Mouse (Mus musculus): ENCODE measurements around the gene Macrod2. TPM values are rescaled to one million over a fixed set of nuclear protein-coding genes. Genes with fewer than 3 reads are reported as not detected.

Macrod2 gene
- polyA plus RNA-seq, 1 experiment from 2014 or later = 25.7 TPM

DNA sequence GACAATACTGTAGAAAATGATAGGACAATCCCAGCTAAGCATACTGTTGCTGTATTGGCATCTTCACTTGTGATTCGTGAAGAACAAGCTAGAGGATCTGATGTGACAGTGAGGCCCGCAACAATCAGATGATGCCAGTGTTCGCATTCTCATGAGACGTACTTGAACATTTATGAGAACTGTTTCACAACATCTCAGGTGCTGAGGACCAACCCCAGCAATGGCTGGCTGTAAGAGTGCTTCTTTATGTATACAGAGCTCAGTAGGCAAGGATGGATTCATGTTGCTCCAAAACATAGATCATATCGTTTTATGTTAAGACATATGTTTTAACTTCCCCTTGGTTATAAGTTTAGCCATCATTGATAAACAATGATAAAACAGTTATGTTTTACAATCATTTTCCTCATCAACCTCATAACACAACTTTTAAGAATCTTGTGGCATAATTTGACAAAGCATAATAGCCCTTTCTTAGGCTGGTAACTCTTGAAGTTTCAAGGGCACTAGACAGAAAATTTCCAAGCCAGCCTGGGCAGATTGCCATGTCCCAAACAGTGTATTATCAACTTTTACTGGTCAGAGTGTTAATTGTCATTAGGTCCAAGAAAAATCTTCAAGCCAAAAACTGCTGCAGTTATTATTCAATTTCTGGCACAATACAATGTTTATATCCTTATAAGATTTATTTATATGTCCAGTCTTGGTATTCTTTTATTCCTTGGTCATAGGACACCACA is 140.9 kb downstream of the Macrod2 start:
- 92% methylated on average over 5 of the region's 5 CpGs for WGBS
- ATAC-seq = no peak
- no peaks in the 10 kb centered on the region for H3K27me3 ChIP-seq (replicated peaks; ENCODE audit: control insufficient read depth, insufficient read depth, low read length)

DNA sequence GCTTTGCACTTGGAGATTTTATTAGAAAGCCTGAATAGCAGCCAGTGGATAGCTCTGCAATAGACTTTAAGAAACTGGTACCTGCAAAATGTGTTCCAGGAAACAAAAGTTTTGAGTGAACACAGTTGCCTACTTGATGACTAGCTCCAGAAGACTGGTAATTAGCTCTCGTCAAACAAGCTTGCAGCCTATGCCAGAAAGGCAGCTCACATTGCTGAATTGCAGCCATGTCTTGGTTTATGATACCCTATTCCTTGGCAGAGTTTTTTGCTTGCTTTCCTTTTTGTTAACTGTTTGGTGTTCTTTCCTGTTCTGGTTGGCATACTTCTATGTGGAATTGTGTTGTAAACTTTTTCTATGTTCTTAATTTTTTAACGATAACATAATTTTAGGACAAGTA is 154.2 kb downstream of the Macrod2 start:
- H3K4me3 ChIP-seq (ENCODE audit: low read depth, low read length) = no peak overlapping the region
- H3K9ac ChIP-seq (ENCODE audit: low read depth, low read length) = no peak overlapping the region
- TF ChIP-seq CTCF (IDR thresholded peaks at IDR 0.05; ENCODE audit: low read depth) = no peak
- ATAC-seq = no peak
- WGBS = 58% methylated on average over 2 of the region's 2 CpGs
- no peak overlapping the region for H3K27ac ChIP-seq (ENCODE audit: low read depth, low read length)
- H3K27me3 ChIP-seq (replicated peaks; ENCODE audit: control insufficient read depth, insufficient read depth, low read length) = no peaks in the 10 kb centered on the region
- no peaks in the 10 kb centered on the region for H3K4me1 ChIP-seq (replicated peaks; ENCODE audit: control insufficient read depth, insufficient read depth, low read length)
- H3K36me3 ChIP-seq (ENCODE audit: control insufficient read depth, insufficient read depth) = no peaks in the 10 kb centered on the region
- H3K4me2 ChIP-seq (replicated peaks; ENCODE audit: low read depth) = no peak overlapping the region
- no peaks in the 10 kb centered on the region for H3K9me3 ChIP-seq (ENCODE audit: control insufficient read depth)

More for the DNA sequence above, 140.9 kb downstream of the Macrod2 start:
- Histone ChIP-seq H3K9ac (ENCODE audit: low read depth, low read length) (no peak overlapping the region), H3K36me3 (ENCODE audit: control insufficient read depth, insufficient read depth) (no peaks in the 10 kb centered on the region), H3K27ac (ENCODE audit: low read depth, low read length) (no peak overlapping the region), H3K4me1 (replicated peaks; ENCODE audit: control insufficient read depth, insufficient read depth, low read length) (no peaks in the 10 kb centered on the region), H3K9me3 (ENCODE audit: control insufficient read depth) (no peaks in the 10 kb centered on the region), H3K4me3 (ENCODE audit: low read depth, low read length) (no peak overlapping the region), H3K4me2 (replicated peaks; ENCODE audit: low read depth) (no peak overlapping the region)
- no peak for TF ChIP-seq CTCF (IDR thresholded peaks at IDR 0.05; ENCODE audit: low read depth)

- no peak overlapping the region for H3K9ac ChIP-seq (ENCODE audit: low read depth, low read length)
- ATAC-seq = no peak
- 82% methylated on average over 2 of the region's 2 CpGs for WGBS
- H3K4me1 ChIP-seq (replicated peaks; ENCODE audit: control insufficient read depth, insufficient read depth, low read length) = no peaks in the 10 kb centered on the region
- H3K4me2 ChIP-seq (replicated peaks; ENCODE audit: low read depth) = no peak overlapping the region
- H3K9me3 ChIP-seq (ENCODE audit: control insufficient read depth) = no peaks in the 10 kb centered on the region
- no peak overlapping the region for H3K27ac ChIP-seq (ENCODE audit: low read depth, low read length)
- no peaks in the 10 kb centered on the region for H3K36me3 ChIP-seq (ENCODE audit: control insufficient read depth, insufficient read depth)
- TF ChIP-seq CTCF (IDR thresholded peaks at IDR 0.05; ENCODE audit: low read depth) = no peak
- H3K4me3 ChIP-seq (ENCODE audit: low read depth, low read length) = no peak overlapping the region
- no peaks in the 10 kb centered on the region for H3K27me3 ChIP-seq (replicated peaks; ENCODE audit: control insufficient read depth, insufficient read depth, low read length)
Measured at GRCm38 (mm10) chr2:140561426-140561825, 166.3 kb downstream of the Macrod2 start.

- no peaks in the 10 kb centered on the region for H3K36me3 ChIP-seq (ENCODE audit: control insufficient read depth, insufficient read depth)
- H3K9ac ChIP-seq (ENCODE audit: low read depth, low read length) = no peak overlapping the region
- no peak overlapping the region for H3K4me3 ChIP-seq (ENCODE audit: low read depth, low read length)
- no peaks in the 10 kb centered on the region for H3K9me3 ChIP-seq (ENCODE audit: control insufficient read depth)
- no peaks in the 10 kb centered on the region for H3K4me1 ChIP-seq (replicated peaks; ENCODE audit: control insufficient read depth, insufficient read depth, low read length)
- H3K27me3 ChIP-seq (replicated peaks; ENCODE audit: control insufficient read depth, insufficient read depth, low read length) = no peaks in the 10 kb centered on the region
- 87% methylated on average over 6 of the region's 6 CpGs for WGBS
- H3K27ac ChIP-seq (ENCODE audit: low read depth, low read length) = no peak overlapping the region
- no peak for ATAC-seq
- TF ChIP-seq CTCF (IDR thresholded peaks at IDR 0.05; ENCODE audit: low read depth) = no peak
- H3K4me2 ChIP-seq (replicated peaks; ENCODE audit: low read depth) = no peak overlapping the region
Measured at GRCm38 (mm10) chr2:140570874-140571273, 175.8 kb downstream of the Macrod2 start.

DNA sequence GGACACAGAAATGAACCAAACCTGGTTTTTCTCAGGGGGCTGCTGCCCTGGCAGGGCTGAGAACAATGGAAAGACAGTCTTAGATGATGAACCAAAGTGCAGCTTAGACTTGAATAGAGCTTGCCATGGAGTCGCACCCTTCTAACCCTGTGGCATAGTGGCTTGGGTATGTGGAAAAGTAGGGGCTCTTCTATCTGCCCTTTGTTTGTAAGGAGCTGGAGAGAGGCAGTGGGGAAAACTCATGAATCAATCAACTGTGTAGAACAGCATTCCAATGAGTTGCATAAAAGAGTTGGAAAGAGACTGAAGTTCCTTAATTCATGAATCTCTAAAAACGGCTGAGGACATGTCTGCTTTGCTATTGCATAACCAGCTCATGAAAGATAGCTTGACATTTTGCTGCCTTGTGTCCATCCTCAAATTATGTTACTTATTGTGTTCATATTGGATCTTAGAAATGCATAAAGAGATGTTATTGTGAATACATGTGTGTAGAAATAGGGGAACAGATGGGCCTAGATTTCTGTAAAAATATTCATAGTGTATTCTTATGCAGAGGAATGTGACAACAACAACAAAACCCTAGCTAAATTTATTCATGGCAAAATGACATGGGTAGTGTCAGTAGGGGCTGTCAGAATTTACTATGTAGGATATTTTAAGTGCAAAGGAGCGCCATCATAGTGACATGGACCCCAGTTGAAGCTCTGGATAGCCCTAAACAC is 197.6 kb downstream of the Macrod2 start:
- Histone ChIP-seq H3K9ac (ENCODE audit: low read depth, low read length) (no peak overlapping the region), H3K4me1 (replicated peaks; ENCODE audit: control insufficient read depth, insufficient read depth, low read length) (no peaks in the 10 kb centered on the region), H3K4me2 (replicated peaks; ENCODE audit: low read depth) (no peak overlapping the region), H3K27ac (ENCODE audit: low read depth, low read length) (no peak overlapping the region), H3K27me3 (replicated peaks; ENCODE audit: control insufficient read depth, insufficient read depth, low read length) (no peaks in the 10 kb centered on the region), H3K36me3 (ENCODE audit: control insufficient read depth, insufficient read depth) (no peaks in the 10 kb centered on the region), H3K9me3 (ENCODE audit: control insufficient read depth) (no peaks in the 10 kb centered on the region), H3K4me3 (ENCODE audit: low read depth, low read length) (no peak overlapping the region)
- WGBS = 62% methylated on average over 3 of the region's 3 CpGs
- TF ChIP-seq CTCF (IDR thresholded peaks at IDR 0.05; ENCODE audit: low read depth) = no peak
- ATAC-seq = no peak

GRCm38 (mm10) chr2:140596906-140597305 is 201.8 kb downstream of the Macrod2 start:
- H3K9ac ChIP-seq (ENCODE audit: low read depth, low read length) = no peak overlapping the region
- no peaks in the 10 kb centered on the region for H3K27me3 ChIP-seq (replicated peaks; ENCODE audit: control insufficient read depth, insufficient read depth, low read length)
- no peaks in the 10 kb centered on the region for H3K36me3 ChIP-seq (ENCODE audit: control insufficient read depth, insufficient read depth)
- H3K4me1 ChIP-seq (replicated peaks; ENCODE audit: control insufficient read depth, insufficient read depth, low read length) = no peaks in the 10 kb centered on the region
- WGBS = 91% methylated on average over 2 of the region's 2 CpGs
- no peak overlapping the region for H3K4me3 ChIP-seq (ENCODE audit: low read depth, low read length)
- ATAC-seq = no peak
- TF ChIP-seq CTCF (IDR thresholded peaks at IDR 0.05; ENCODE audit: low read depth) = no peak
- H3K4me2 ChIP-seq (replicated peaks; ENCODE audit: low read depth) = no peak overlapping the region
- H3K9me3 ChIP-seq (ENCODE audit: control insufficient read depth) = no peaks in the 10 kb centered on the region
- H3K27ac ChIP-seq (ENCODE audit: low read depth, low read length) = no peak overlapping the region

All from intestine, postnatal 0 days (tissue).